Mouse (Mus musculus): ENCODE data around the gene Vps8. TPM values are rescaled to one million over a fixed set of nuclear protein-coding genes. Genes with fewer than 3 reads are reported as not detected.

The Vps8 gene
- polyA plus RNA-seq, 1 experiment from 2014 or later, result 25.6 TPM

GRCm38 (mm10) chr16:21562625-21563300, 139.8 kb downstream of the Vps8 start:
- Histone ChIP-seq H3K9ac (replicated peaks; ENCODE audit: low read length) (no peak overlapping the region), H3K27me3 (ENCODE audit: insufficient read depth, low read length) (no peaks in the 10 kb centered on the region), H3K4me2 (replicated peaks; ENCODE audit: low read depth, low read length) (no peak overlapping the region), H3K4me1 (ENCODE audit: insufficient read depth, low read length) (no peaks in the 10 kb centered on the region), H3K9me3 (ENCODE audit: low read length) (no peaks in the 10 kb centered on the region), H3K4me3 (ENCODE audit: low read length) (no peak overlapping the region), H3K36me3 (ENCODE audit: insufficient read depth, low read length) (peaks cover 3% of the 10 kb centered on the region; the same call in 1 of the 2 replicates), H3K27ac (ENCODE audit: low read length) (no peak overlapping the region)
- WGBS, result 84% methylated on average over 3 of the region's 3 CpGs
- ATAC-seq (ENCODE audit: low FRiP score, low TSS enrichment), result no peak

- no peak overlapping the region for H3K4me2 ChIP-seq (replicated peaks; ENCODE audit: low read depth, low read length)
- H3K4me1 ChIP-seq (ENCODE audit: insufficient read depth, low read length), result no peaks in the 10 kb centered on the region
- H3K27me3 ChIP-seq (ENCODE audit: insufficient read depth, low read length), result no peaks in the 10 kb centered on the region
- no peak for ATAC-seq (ENCODE audit: low FRiP score, low TSS enrichment)
- H3K36me3 ChIP-seq (ENCODE audit: insufficient read depth, low read length), result peaks cover 3% of the 10 kb centered on the region; the same call in 1 of the 2 replicates
- H3K4me3 ChIP-seq (ENCODE audit: low read length), result no peak overlapping the region
- 94% methylated on average over 6 of the region's 6 CpGs for WGBS
- H3K9ac ChIP-seq (replicated peaks; ENCODE audit: low read length), result no peak overlapping the region
- H3K9me3 ChIP-seq (ENCODE audit: low read length), result no peaks in the 10 kb centered on the region
- H3K27ac ChIP-seq (ENCODE audit: low read length), result no peak overlapping the region
Measured at GRCm38 (mm10) chr16:21563322-21563721, 140.4 kb downstream of the Vps8 start.

GRCm38 (mm10) chr16:21567093-21567492, 144.2 kb downstream of the Vps8 start:
- H3K9me3 ChIP-seq (ENCODE audit: low read length), result no peaks in the 10 kb centered on the region
- no peak overlapping the region for H3K4me2 ChIP-seq (replicated peaks; ENCODE audit: low read depth, low read length)
- H3K27ac ChIP-seq (ENCODE audit: low read length), result no peak overlapping the region
- no peak overlapping the region for H3K9ac ChIP-seq (replicated peaks; ENCODE audit: low read length)
- no peaks in the 10 kb centered on the region for H3K36me3 ChIP-seq (ENCODE audit: insufficient read depth, low read length)
- H3K4me3 ChIP-seq (ENCODE audit: low read length), result no peak overlapping the region
- 77% methylated on average over 5 of the region's 5 CpGs for WGBS
- no peaks in the 10 kb centered on the region for H3K4me1 ChIP-seq (ENCODE audit: insufficient read depth, low read length)
- H3K27me3 ChIP-seq (ENCODE audit: insufficient read depth, low read length), result no peaks in the 10 kb centered on the region
- ATAC-seq (ENCODE audit: low FRiP score, low TSS enrichment), result peak; percentile 67

- Histone ChIP-seq H3K36me3 (ENCODE audit: insufficient read depth, low read length) (no peaks in the 10 kb centered on the region), H3K4me1 (ENCODE audit: insufficient read depth, low read length) (no peaks in the 10 kb centered on the region), H3K4me2 (replicated peaks; ENCODE audit: low read depth, low read length) (no peak overlapping the region), H3K27ac (ENCODE audit: low read length) (no peak overlapping the region), H3K27me3 (ENCODE audit: insufficient read depth, low read length) (no peaks in the 10 kb centered on the region), H3K9ac (replicated peaks; ENCODE audit: low read length) (no peak overlapping the region), H3K9me3 (ENCODE audit: low read length) (no peaks in the 10 kb centered on the region), H3K4me3 (ENCODE audit: low read length) (no peak overlapping the region)
- ATAC-seq (ENCODE audit: low FRiP score, low TSS enrichment), result no peak
- 61% methylated on average over 7 of the region's 7 CpGs for WGBS
Measured at GRCm38 (mm10) chr16:21569952-21570351, 147.0 kb downstream of the Vps8 start.

GRCm38 (mm10) chr16:21570786-21571185, 147.9 kb downstream of the Vps8 start:
- Histone ChIP-seq H3K9ac (replicated peaks; ENCODE audit: low read length) (no peak overlapping the region), H3K4me1 (ENCODE audit: insufficient read depth, low read length) (no peaks in the 10 kb centered on the region), H3K4me3 (ENCODE audit: low read length) (no peak overlapping the region), H3K27ac (ENCODE audit: low read length) (no peak overlapping the region), H3K4me2 (replicated peaks; ENCODE audit: low read depth, low read length) (no peak overlapping the region), H3K27me3 (ENCODE audit: insufficient read depth, low read length) (no peaks in the 10 kb centered on the region), H3K9me3 (ENCODE audit: low read length) (no peaks in the 10 kb centered on the region), H3K36me3 (ENCODE audit: insufficient read depth, low read length) (no peaks in the 10 kb centered on the region)
- WGBS, result 93% methylated on average over 5 of the region's 5 CpGs
- no peak for ATAC-seq (ENCODE audit: low FRiP score, low TSS enrichment)

- 0 out of 2 replicates have a peak, but pooled peaks cover 3% of the 10 kb centered on the region for H3K4me1 ChIP-seq (ENCODE audit: insufficient read depth, low read length)
Measured at GRCm38 (mm10) chr16:21576000-21576420, 153.1 kb downstream of the Vps8 start.

GRCm38 (mm10) chr16:21589110-21589509, 166.2 kb downstream of the Vps8 start:
- Histone ChIP-seq H3K27ac (ENCODE audit: low read length) (no peak overlapping the region), H3K36me3 (ENCODE audit: insufficient read depth, low read length) (no peaks in the 10 kb centered on the region), H3K4me2 (replicated peaks; ENCODE audit: low read depth, low read length) (no peak overlapping the region), H3K4me1 (ENCODE audit: insufficient read depth, low read length) (no peaks in the 10 kb centered on the region), H3K27me3 (ENCODE audit: insufficient read depth, low read length) (no peaks in the 10 kb centered on the region), H3K9me3 (ENCODE audit: low read length) (no peaks in the 10 kb centered on the region), H3K4me3 (ENCODE audit: low read length) (no peak overlapping the region), H3K9ac (replicated peaks; ENCODE audit: low read length) (no peak overlapping the region)
- ATAC-seq (ENCODE audit: low FRiP score, low TSS enrichment), result no peak
- 76% methylated on average over 6 of the region's 6 CpGs for WGBS

More at GRCm38 (mm10) chr16:21576000-21576420, 153.1 kb downstream of the Vps8 start:
- no peak; the same call in 1 of the 2 replicates for ATAC-seq (ENCODE audit: low FRiP score, low TSS enrichment)
- Histone ChIP-seq H3K27me3 (ENCODE audit: insufficient read depth, low read length) (no peaks in the 10 kb centered on the region), H3K9ac (replicated peaks; ENCODE audit: low read length) (no peak overlapping the region), H3K4me2 (replicated peaks; ENCODE audit: low read depth, low read length) (no peak overlapping the region), H3K4me3 (ENCODE audit: low read length) (no peak overlapping the region), H3K36me3 (ENCODE audit: insufficient read depth, low read length) (no peaks in the 10 kb centered on the region), H3K27ac (ENCODE audit: low read length) (no peak overlapping the region), H3K9me3 (ENCODE audit: low read length) (no peaks in the 10 kb centered on the region)
- 49% methylated on average over 10 of the region's 10 CpGs for WGBS

- Histone ChIP-seq H3K27me3 (ENCODE audit: insufficient read depth, low read length) (no peaks in the 10 kb centered on the region), H3K4me1 (ENCODE audit: insufficient read depth, low read length) (no peaks in the 10 kb centered on the region), H3K36me3 (ENCODE audit: insufficient read depth, low read length) (no peaks in the 10 kb centered on the region), H3K9ac (replicated peaks; ENCODE audit: low read length) (no peak overlapping the region), H3K4me2 (replicated peaks; ENCODE audit: low read depth, low read length) (no peak overlapping the region), H3K9me3 (ENCODE audit: low read length) (no peaks in the 10 kb centered on the region), H3K27ac (ENCODE audit: low read length) (no peak overlapping the region), H3K4me3 (ENCODE audit: low read length) (no peak overlapping the region)
- ATAC-seq (ENCODE audit: low FRiP score, low TSS enrichment), result peak; percentile 67; the same call in 1 of the 2 replicates
- WGBS, result 22% methylated on average over 5 of the region's 5 CpGs
Measured at GRCm38 (mm10) chr16:21590806-21591205, 167.9 kb downstream of the Vps8 start.

- Histone ChIP-seq H3K27ac (ENCODE audit: low read length) (no peak overlapping the region), H3K4me1 (ENCODE audit: insufficient read depth, low read length) (no peaks in the 10 kb centered on the region), H3K9me3 (ENCODE audit: low read length) (no peaks in the 10 kb centered on the region), H3K36me3 (ENCODE audit: insufficient read depth, low read length) (no peaks in the 10 kb centered on the region), H3K4me3 (ENCODE audit: low read length) (no peak overlapping the region), H3K9ac (replicated peaks; ENCODE audit: low read length) (no peak overlapping the region), H3K4me2 (replicated peaks; ENCODE audit: low read depth, low read length) (no peak overlapping the region), H3K27me3 (ENCODE audit: insufficient read depth, low read length) (no peaks in the 10 kb centered on the region)
- ATAC-seq (ENCODE audit: low FRiP score, low TSS enrichment), result no peak
- WGBS, result 72% methylated on average over 2 of the region's 2 CpGs
Measured at GRCm38 (mm10) chr16:21591511-21591910, 168.6 kb downstream of the Vps8 start.

- Histone ChIP-seq H3K4me3 (ENCODE audit: low read length) (no peak overlapping the region), H3K27ac (ENCODE audit: low read length) (no peak overlapping the region), H3K9ac (replicated peaks; ENCODE audit: low read length) (no peak overlapping the region), H3K36me3 (ENCODE audit: insufficient read depth, low read length) (no peaks in the 10 kb centered on the region), H3K4me1 (ENCODE audit: insufficient read depth, low read length) (no peaks in the 10 kb centered on the region), H3K9me3 (ENCODE audit: low read length) (no peaks in the 10 kb centered on the region), H3K27me3 (ENCODE audit: insufficient read depth, low read length) (no peaks in the 10 kb centered on the region), H3K4me2 (replicated peaks; ENCODE audit: low read depth, low read length) (no peak overlapping the region)
- ATAC-seq (ENCODE audit: low FRiP score, low TSS enrichment), result no peak
- 62% methylated on average over 6 of the region's 6 CpGs for WGBS
Measured at GRCm38 (mm10) chr16:21595539-21595938, 172.6 kb downstream of the Vps8 start.

Data from kidney, embryonic 16.5 days (tissue).